Mouse (Mus musculus) cortical plate, adult 2 months (tissue): ENCODE data around the gene Sox6.

Experiments
- CTCF ChIP-seq: fragments of 200-500 bp; IDR thresholded peaks from 2 replicates; pipeline ENCODE4 v1.5.1; 2011; ENCODE audit warnings: mild to moderate bottlenecking, control low read depth, low read length; ENCODE audit not compliant: insufficient read depth; ENCODE audit errors: extremely low read depth
- POLR2A ChIP-seq: fragments of 200-500 bp; IDR thresholded peaks from 2 replicates; pipeline ENCODE4 v1.6.1; 2011; ENCODE audit warnings: mild to moderate bottlenecking, low read length, control low read depth; ENCODE audit not compliant: insufficient read depth; ENCODE audit errors: extremely low read depth

- TF ChIP-seq CTCF = no peak
- no peak for TF ChIP-seq POLR2A
These were observed 612.2 kb downstream of the Sox6 start for GRCm38 (mm10) chr7:115426161-115426982.
